ENCODE assay signal across 20 mouse cellular contexts in the genomic region with DNA sequence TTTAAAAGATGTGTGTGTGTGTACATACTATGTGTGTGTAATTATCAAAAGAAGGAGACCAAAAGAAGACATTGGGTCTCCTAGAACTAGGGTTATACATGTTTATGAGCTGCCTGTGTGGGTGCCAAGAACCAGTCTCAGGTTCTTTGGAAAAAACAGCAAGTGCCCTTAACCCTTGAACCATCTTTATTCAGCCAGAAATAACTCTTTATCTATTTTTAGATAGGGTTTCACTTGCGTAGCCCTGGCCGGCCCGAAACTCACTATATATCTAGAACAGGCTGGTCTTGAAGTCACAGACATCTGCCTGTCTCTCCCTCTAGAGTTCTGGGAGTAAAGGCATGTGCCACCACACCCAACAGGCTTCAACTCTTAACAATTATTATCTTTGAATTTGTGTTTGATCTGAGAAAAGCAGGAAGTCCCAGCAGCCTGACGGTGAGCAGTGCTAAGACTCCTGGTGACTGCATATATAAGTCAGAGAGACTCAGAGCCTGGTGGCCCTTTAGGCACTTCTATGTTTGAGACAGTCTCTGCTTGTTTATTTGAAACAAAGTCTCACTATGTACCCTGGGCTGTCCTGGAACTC. TPM values are rescaled to one million over a fixed set of nuclear protein-coding genes. Genes with fewer than 3 reads are reported as not detected.
DNase-seq lines count a peak whose midpoint lies in the region; ATAC-seq lines count a peak whose summit lies in the region.
"Had no signal": no experiment of that assay in that cellular context is flagged by ENCODE, and none has a peak within 500 bp of the region (broad histone marks: within the 10 kb centered on the region; RNA-seq: fewer than 3 reads in every experiment).

No protein-coding gene starts in this region.

- no peak for DNase-seq in heart, embryonic 10.5 days (ENCODE audit: low spot score)
- DNase-seq in heart, adult 9 months (ENCODE audit: low spot score in 2 of 2) = no peak
- peak; percentile 38 for DNase-seq in c-Kit-negative CD71-positive TER-119-positive erythroid progenitor cells, embryonic 14.5 days (ENCODE audit: low read depth, low spot score)
- DNase-seq in liver, embryonic 11.5 days (ENCODE audit: low spot score) = no peak
- DNase-seq in naive thymus-derived CD4-positive, alpha-beta T cell, adult 2 months (ENCODE audit: low read depth) = peak; percentile 53
- no peak for DNase-seq in adrenal gland, postnatal 25 days
- no peak for DNase-seq in urinary bladder, adult 18-20 months (ENCODE audit: low spot score in 2 of 2)
- DNase-seq: adrenal gland, adult 8-10 months; cerebellum, postnatal 14 days; kidney, adult 9 months; kidney, postnatal 4 days; layer of hippocampus, postnatal 36 days; lung, adult 2 months; right cerebral cortex, postnatal 4 days had no signal

- no peaks in the 10 kb centered on the region for H3K36me3 ChIP-seq in heart, embryonic 10.5 days
- H3K36me3 ChIP-seq in liver, embryonic 11.5 days (ENCODE audit: control insufficient read depth, insufficient read depth, low read length) = no peaks in the 10 kb centered on the region
- H3K36me3 ChIP-seq: embryonic facial prominence, embryonic 12.5 days; hindbrain, embryonic 13.5 days; neural tube, embryonic 13.5 days had no signal

- H3K27me3 ChIP-seq in heart, embryonic 10.5 days (ENCODE audit: insufficient read depth, poor library complexity, severe bottlenecking) = no peaks in the 10 kb centered on the region
- H3K27me3 ChIP-seq in liver, embryonic 11.5 days (replicated peaks; ENCODE audit: control insufficient read depth, insufficient read depth, low read length) = no peaks in the 10 kb centered on the region
- H3K27me3 ChIP-seq: embryonic facial prominence, embryonic 12.5 days; hindbrain, embryonic 13.5 days; neural tube, embryonic 13.5 days had no signal

- peak overlapping the region; percentile 26; the same call in 1 of the 2 replicates for H3K27ac ChIP-seq in heart, embryonic 10.5 days
- peak overlapping the region; percentile 50 for H3K27ac ChIP-seq in liver, embryonic 11.5 days (ENCODE audit: low read depth, low read length)
- H3K27ac ChIP-seq: embryonic facial prominence, embryonic 12.5 days; hindbrain, embryonic 13.5 days; macrophage; neural tube, embryonic 13.5 days had no signal

- H3K9ac ChIP-seq in liver, embryonic 11.5 days (ENCODE audit: low read depth, low read length) = no peak overlapping the region
- H3K9ac ChIP-seq: embryonic facial prominence, embryonic 12.5 days; hindbrain, embryonic 13.5 days; neural tube, embryonic 13.5 days had no signal

- WGBS in heart, embryonic 10.5 days = 31% methylated on average over 4 of the region's 4 CpGs
- 35% methylated on average over 4 of the region's 4 CpGs for WGBS in liver, embryonic 11.5 days

- H3K4me1 ChIP-seq in heart, embryonic 10.5 days = peaks cover 27% of the 10 kb centered on the region
- H3K4me1 ChIP-seq in liver, embryonic 11.5 days (replicated peaks; ENCODE audit: control insufficient read depth, insufficient read depth, low read length) = peaks cover 31% of the 10 kb centered on the region
- H3K4me1 ChIP-seq: embryonic facial prominence, embryonic 12.5 days; hindbrain, embryonic 13.5 days; neural tube, embryonic 13.5 days had no signal

- no peaks in the 10 kb centered on the region for H3K9me3 ChIP-seq in heart, embryonic 10.5 days
- H3K9me3 ChIP-seq in liver, embryonic 11.5 days (ENCODE audit: control insufficient read depth, low read length) = no peaks in the 10 kb centered on the region
- H3K9me3 ChIP-seq: embryonic facial prominence, embryonic 12.5 days; hindbrain, embryonic 13.5 days; neural tube, embryonic 13.5 days had no signal

- peak; percentile 40 for ATAC-seq in liver, embryonic 11.5 days (replicated peaks; ENCODE audit: low FRiP score)
- no peak for ATAC-seq in monocyte, adult 5-6 weeks (replicated peaks; ENCODE audit: insufficient number of reproducible peaks, low FRiP score, low TSS enrichment, poor library complexity, severe bottlenecking)

- H3K4me2 ChIP-seq in liver, embryonic 11.5 days = 0 out of 2 replicates have a peak overlapping the region, but pooled peaks have one; percentile 3
- H3K4me2 ChIP-seq: embryonic facial prominence, embryonic 12.5 days; hindbrain, embryonic 13.5 days; neural tube, embryonic 13.5 days had no signal

- no peak overlapping the region for H3K4me3 ChIP-seq in heart, embryonic 10.5 days
- no peak overlapping the region for H3K4me3 ChIP-seq in liver, embryonic 11.5 days (ENCODE audit: low read depth, low read length)
- H3K4me3 ChIP-seq: embryonic facial prominence, embryonic 12.5 days; hindbrain, embryonic 13.5 days; neural tube, embryonic 13.5 days had no signal

RNA-seq across cellular contexts. Expression of gene Susd6, which starts 14.2 kb away (rescaled TPM):
- polyA plus RNA-seq in heart, embryonic 10.5 days (2016; fragmentation: Nextera tagmentation; extraction: Ambion mirVana) = 14.9 and 16.5 TPM in 2 replicates
- polyA plus RNA-seq in liver, embryonic 11.5 days (2014; fragmentation: Nextera tagmentation; extraction: Ambion mirVana) = 21.5 and 21.7 TPM in 2 replicates
- 50.2 and 54.2 TPM in 2 replicates for total RNA-seq in adrenal gland, postnatal 25 days (2021)
- 49.0 to 81.1 TPM (median 52.5 TPM) in 3 replicates for total RNA-seq in monocyte, adult 5-6 weeks (2017)

RNA-seq across cellular contexts. Expression of gene Ccdc177, which starts 15.7 kb away (rescaled TPM):
- 0.03 TPM in 1 of 2 replicates, not detected in the other for polyA plus RNA-seq in heart, embryonic 10.5 days (2016; fragmentation: Nextera tagmentation; extraction: Ambion mirVana)
- polyA plus RNA-seq in liver, embryonic 11.5 days (2014; fragmentation: Nextera tagmentation; extraction: Ambion mirVana) = not detected in 2 replicates
- total RNA-seq in adrenal gland, postnatal 25 days (2021) = 0.09 TPM in 1 of 2 replicates, not detected in the other
- total RNA-seq in monocyte, adult 5-6 weeks (2017) = not detected in 3 replicates
- polyA plus RNA-seq: heart, embryonic 16.5 days; lung, adult 2 months; macrophage had no signal

Comparison
In these comparisons a context has a peak if more than half of its experiments do, and no peak if none do; other contexts are left out.
1. DNase-seq: peak in c-Kit-negative CD71-positive TER-119-positive erythroid progenitor cells, embryonic 14.5 days (single experiment) and naive thymus-derived CD4-positive, alpha-beta T cell, adult 2 months (single experiment); none in heart, embryonic 10.5 days (single experiment), heart, adult 9 months (0 of 2), liver, embryonic 11.5 days (single experiment), adrenal gland, postnatal 25 days (single experiment) and urinary bladder, adult 18-20 months (0 of 2).